Mouse (Mus musculus) intestine, embryonic 15.5 days (tissue): ENCODE data around the gene Zc3h18. TPM values are rescaled to one million over a fixed set of nuclear protein-coding genes. Genes with fewer than 3 reads are reported as not detected.
A peak's percentile ranks its signal among the peaks of the same experiment; 100 is the strongest.

ENCODE experiments used
- ATAC-seq: fragments of 200-750 bp; cut with Nextera tagmentation; 2 replicates; pipeline ENCODE4 v1.8.0; 2017; ENCODE audit warnings: moderate TSS enrichment, moderate library complexity
- H3K27ac ChIP-seq: fragments of 300-500 bp; sonication (generic); 2 replicates; pipeline ENCODE4 v1.5.1; 2015; ENCODE audit warnings: mild to moderate bottlenecking, inconsistent platforms
- H3K27me3 ChIP-seq: fragments of 300-500 bp; sonication (generic); replicated peaks from 2 replicates; pipeline ENCODE4 v1.6.1; 2015; ENCODE audit warnings: inconsistent platforms
- H3K36me3 ChIP-seq: fragments of 300-500 bp; sonication (generic); 2 replicates; pipeline ENCODE4 v1.6.1; 2015; ENCODE audit warnings: inconsistent platforms
- H3K4me1 ChIP-seq: fragments of 300-500 bp; sonication (generic); replicated peaks from 2 replicates; pipeline ENCODE4 v1.6.1; 2015; ENCODE audit warnings: inconsistent platforms
- H3K4me2 ChIP-seq: fragments of 300-500 bp; sonication (generic); replicated peaks from 2 replicates; pipeline ENCODE4 v1.6.1; 2015; ENCODE audit warnings: mild to moderate bottlenecking, inconsistent platforms
- H3K4me3 ChIP-seq: fragments of 300-500 bp; sonication (generic); replicated peaks from 2 replicates; pipeline ENCODE4 v1.5.1; 2015; ENCODE audit warnings: inconsistent platforms
- H3K9ac ChIP-seq: fragments of 300-500 bp; sonication (generic); 2 replicates; pipeline ENCODE4 v1.6.1; 2015; ENCODE audit warnings: inconsistent platforms
- H3K9me3 ChIP-seq: fragments of 300-500 bp; sonication (generic); 2 replicates; pipeline ENCODE4 v1.6.1; 2016; ENCODE audit warnings: inconsistent platforms
- WGBS: fragments of 180-500 bp; shearing (Covaris S2); methylation state at CpG from one replicate; pipeline ENCODE4 v1.1.7; 2015; 5-methylcytosine and 5-hydroxymethylcytosine counted together
- polyA plus RNA-seq: library from polyadenylated mRNA; unstranded; fragments of >200 nt; fragmentation: Nextera tagmentation; extraction: Ambion mirVana; gene quantifications from 2 replicates; pipeline ENCODE4 v1.2.1, GENCODE M21; 2015

Zc3h18 gene
- polyA plus RNA-seq, 1 experiment from 2014 or later, result 53.9 TPM

DNA sequence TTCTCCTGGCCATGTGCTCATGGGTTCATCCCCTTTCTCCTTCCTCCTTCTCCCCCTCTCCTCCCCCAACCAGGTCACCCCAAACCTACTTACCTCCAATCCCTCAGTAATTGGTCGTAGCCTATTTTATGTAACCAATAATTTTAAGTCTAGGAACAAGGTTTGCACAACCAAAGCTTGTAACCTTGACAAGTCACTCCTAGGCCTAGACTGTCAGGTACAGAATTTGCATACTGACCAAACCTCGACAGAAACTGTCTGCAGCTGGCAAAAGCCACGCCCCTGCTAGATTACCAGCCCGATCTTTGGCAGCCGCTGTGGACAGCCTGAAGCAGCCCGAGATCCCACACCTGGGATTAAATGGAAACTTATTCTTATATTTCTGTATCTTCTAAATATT lies 4.7 kb upstream of the Zc3h18 start:
- H3K4me1 ChIP-seq, result 0 out of 2 replicates have a peak, but pooled peaks cover 7% of the 10 kb centered on the region
- no peak overlapping the region for H3K4me3 ChIP-seq
- no peaks in the 10 kb centered on the region for H3K27me3 ChIP-seq
- no peak for ATAC-seq
- no peaks in the 10 kb centered on the region for H3K9me3 ChIP-seq
- 67% methylated on average over 6 of the region's 6 CpGs for WGBS
- no peak overlapping the region for H3K4me2 ChIP-seq
- no peaks in the 10 kb centered on the region for H3K36me3 ChIP-seq
- no peak overlapping the region for H3K9ac ChIP-seq
- no peak overlapping the region for H3K27ac ChIP-seq

GRCm38 (mm10) chr8:122375320-122375719 lies 1.1 kb upstream of the Zc3h18 start:
- Histone ChIP-seq H3K27ac (no peak overlapping the region), H3K4me1 (peaks cover 16% of the 10 kb centered on the region), H3K9me3 (no peaks in the 10 kb centered on the region), H3K27me3 (no peaks in the 10 kb centered on the region), H3K9ac (no peak overlapping the region), H3K36me3 (peaks cover 6% of the 10 kb centered on the region), H3K4me3 (no peak overlapping the region), H3K4me2 (peak overlapping the region; percentile 68)
- 93% methylated on average over 7 of the region's 7 CpGs for WGBS
- no peak for ATAC-seq

- H3K4me3 ChIP-seq, result peak overlapping the region; percentile 92
- peak overlapping the region; percentile 58 for H3K27ac ChIP-seq
- H3K9ac ChIP-seq, result no peak overlapping the region
- peak overlapping the region; percentile 68 for H3K4me2 ChIP-seq
- no peaks in the 10 kb centered on the region for H3K27me3 ChIP-seq
- H3K4me1 ChIP-seq, result peaks cover 16% of the 10 kb centered on the region
- peaks cover 6% of the 10 kb centered on the region for H3K36me3 ChIP-seq
- WGBS, result 19% methylated on average over 13 of the region's 13 CpGs
- H3K9me3 ChIP-seq, result no peaks in the 10 kb centered on the region
- ATAC-seq, result peak; percentile 5
Observed at GRCm38 (mm10) chr8:122375751-122376364, 551 bp upstream of the Zc3h18 start.

- H3K4me3 ChIP-seq, result no peak overlapping the region
- peaks cover 50% of the 10 kb centered on the region for H3K36me3 ChIP-seq
- H3K27me3 ChIP-seq, result no peaks in the 10 kb centered on the region
- WGBS, result 60% methylated on average over 4 of the region's 4 CpGs
- no peaks in the 10 kb centered on the region for H3K9me3 ChIP-seq
- no peak overlapping the region for H3K4me2 ChIP-seq
- H3K9ac ChIP-seq, result no peak overlapping the region
- no peak overlapping the region for H3K27ac ChIP-seq
- ATAC-seq, result no peak
- H3K4me1 ChIP-seq, result peaks cover 3% of the 10 kb centered on the region; the same call in 1 of the 2 replicates
Observed at GRCm38 (mm10) chr8:122383039-122383438, 6.6 kb downstream of the Zc3h18 start.

DNA sequence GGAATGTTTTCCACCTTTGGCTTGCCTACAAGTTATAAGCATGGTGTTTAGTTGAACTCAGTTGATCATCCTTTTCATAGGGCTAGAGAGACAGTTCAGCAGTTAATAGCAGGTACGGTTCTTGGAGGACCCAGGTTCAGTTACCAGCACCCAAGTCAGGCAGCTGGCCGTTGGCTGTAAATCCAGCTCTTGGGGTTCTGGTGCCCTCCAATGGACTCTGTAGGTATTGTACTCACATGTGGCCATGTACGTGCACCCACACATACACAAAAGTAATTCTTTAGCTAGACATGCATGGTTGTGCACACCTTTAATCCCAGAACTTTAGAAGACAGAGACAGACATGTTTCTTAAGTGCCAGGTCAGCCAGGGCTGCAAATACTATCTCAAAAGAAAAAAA lies 12.9 kb downstream of the Zc3h18 start:
- peaks cover 55% of the 10 kb centered on the region for H3K36me3 ChIP-seq
- H3K4me3 ChIP-seq, result no peak overlapping the region
- H3K9me3 ChIP-seq, result no peaks in the 10 kb centered on the region
- no peak overlapping the region for H3K9ac ChIP-seq
- H3K4me1 ChIP-seq, result no peaks in the 10 kb centered on the region
- no peaks in the 10 kb centered on the region for H3K27me3 ChIP-seq
- no peak overlapping the region for H3K27ac ChIP-seq
- 83% methylated on average over 3 of the region's 3 CpGs for WGBS
- H3K4me2 ChIP-seq, result no peak overlapping the region
- no peak for ATAC-seq

DNA sequence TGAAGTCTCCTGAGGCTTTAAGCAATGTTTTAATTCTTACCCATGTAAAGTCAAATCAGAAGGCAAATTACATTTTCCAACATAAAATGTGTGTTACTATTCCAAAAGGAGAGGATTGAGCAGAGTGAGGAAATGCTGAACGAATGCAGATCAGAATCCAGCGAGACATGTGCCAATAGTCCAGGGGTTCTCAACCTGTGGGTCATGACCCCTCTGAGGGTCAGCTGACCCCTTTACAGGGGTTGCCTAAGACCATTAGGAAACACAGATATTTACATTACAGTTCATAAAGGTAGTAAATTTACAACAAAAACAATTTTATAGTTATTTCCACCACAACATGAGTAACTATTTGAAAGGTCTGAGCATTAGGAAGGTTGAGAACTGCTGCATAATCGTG lies 14.3 kb downstream of the Zc3h18 start:
- Histone ChIP-seq H3K9ac (no peak overlapping the region), H3K27ac (no peak overlapping the region), H3K4me1 (no peaks in the 10 kb centered on the region), H3K27me3 (no peaks in the 10 kb centered on the region), H3K4me2 (no peak overlapping the region), H3K4me3 (no peak overlapping the region), H3K9me3 (no peaks in the 10 kb centered on the region), H3K36me3 (peaks cover 50% of the 10 kb centered on the region)
- WGBS, result 83% methylated on average over 3 of the region's 3 CpGs
- no peak for ATAC-seq

DNA sequence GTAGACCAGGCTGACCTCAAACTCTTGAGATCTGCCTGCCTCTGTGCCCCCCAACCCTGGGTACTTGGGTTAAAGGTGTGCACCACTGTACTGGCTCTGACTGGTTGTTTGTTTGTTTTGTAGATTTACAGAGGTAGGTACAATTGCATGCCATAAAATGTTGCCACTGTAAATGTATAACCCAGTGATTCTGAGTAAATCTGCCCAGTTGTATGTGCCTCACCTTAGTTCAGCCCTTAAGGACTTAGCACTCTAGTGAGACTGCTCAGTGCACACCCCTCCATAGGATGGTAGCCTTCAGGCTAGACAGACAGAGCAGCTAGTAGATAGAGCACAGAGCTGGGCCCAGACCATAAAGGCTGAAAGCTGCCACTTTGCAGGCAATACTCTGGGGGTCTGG lies 17.3 kb downstream of the Zc3h18 start:
- H3K9me3 ChIP-seq, result no peaks in the 10 kb centered on the region
- no peak overlapping the region for H3K27ac ChIP-seq
- no peaks in the 10 kb centered on the region for H3K27me3 ChIP-seq
- no peaks in the 10 kb centered on the region for H3K4me1 ChIP-seq
- H3K4me2 ChIP-seq, result no peak overlapping the region
- peaks cover 38% of the 10 kb centered on the region for H3K36me3 ChIP-seq
- no peak overlapping the region for H3K4me3 ChIP-seq
- peak; percentile 78 for ATAC-seq
- no peak overlapping the region for H3K9ac ChIP-seq

- Histone ChIP-seq H3K4me2 (no peak overlapping the region), H3K9ac (no peak overlapping the region), H3K27me3 (no peaks in the 10 kb centered on the region), H3K4me1 (no peaks in the 10 kb centered on the region), H3K4me3 (no peak overlapping the region), H3K27ac (no peak overlapping the region), H3K36me3 (peaks cover 34% of the 10 kb centered on the region; the same call in 1 of the 2 replicates), H3K9me3 (no peaks in the 10 kb centered on the region)
- WGBS, result 84% methylated on average over 6 of the region's 6 CpGs
- no peak for ATAC-seq
Observed at GRCm38 (mm10) chr8:122395291-122395690, 18.9 kb downstream of the Zc3h18 start.

GRCm38 (mm10) chr8:122398186-122398585 lies 21.8 kb downstream of the Zc3h18 start:
- H3K9me3 ChIP-seq, result no peaks in the 10 kb centered on the region
- no peak overlapping the region for H3K4me3 ChIP-seq
- peaks cover 57% of the 10 kb centered on the region for H3K36me3 ChIP-seq
- 96% methylated on average over 9 of the region's 9 CpGs for WGBS
- no peak overlapping the region for H3K27ac ChIP-seq
- no peaks in the 10 kb centered on the region for H3K27me3 ChIP-seq
- ATAC-seq, result no peak
- no peak overlapping the region for H3K4me2 ChIP-seq
- no peak overlapping the region for H3K9ac ChIP-seq
- H3K4me1 ChIP-seq, result no peaks in the 10 kb centered on the region

DNA sequence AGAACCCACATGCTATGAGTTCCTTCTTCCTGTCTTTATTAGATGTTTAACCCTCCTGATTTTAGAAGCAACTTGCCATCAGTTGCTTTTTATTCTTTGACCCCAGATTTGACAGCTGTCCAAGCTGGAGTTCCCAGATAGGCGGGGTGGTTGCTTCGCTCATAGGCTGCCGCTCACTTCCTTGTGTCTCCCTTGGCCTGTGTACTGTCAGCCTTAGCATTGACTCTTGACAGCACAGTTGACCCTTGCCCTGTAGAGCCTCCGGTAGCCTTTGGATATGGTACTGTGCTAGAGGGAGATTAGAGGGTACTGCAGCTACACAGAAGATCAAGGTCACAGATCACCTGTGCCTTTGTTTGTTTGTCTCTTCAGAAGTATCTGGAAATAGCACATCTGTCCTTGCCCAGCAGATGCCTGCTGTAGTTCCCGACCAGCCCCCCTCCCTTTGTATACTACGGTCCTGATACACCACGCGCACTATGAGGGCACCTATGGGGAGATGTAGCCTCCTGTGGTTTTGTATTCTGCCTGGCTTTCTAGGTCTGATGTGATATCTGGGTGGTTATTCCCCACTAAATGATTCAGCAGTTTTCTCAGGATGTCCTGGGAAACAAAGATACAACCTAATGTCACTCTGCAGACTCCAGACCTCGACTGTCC lies 28.9 kb downstream of the Zc3h18 start:
- no peak overlapping the region for H3K4me3 ChIP-seq
- no peaks in the 10 kb centered on the region for H3K9me3 ChIP-seq
- 75% methylated on average over 9 of the region's 9 CpGs for WGBS
- peak; percentile 72 for ATAC-seq
- H3K27ac ChIP-seq, result no peak overlapping the region
- H3K36me3 ChIP-seq, result peaks cover 83% of the 10 kb centered on the region
- no peak overlapping the region for H3K4me2 ChIP-seq
- no peaks in the 10 kb centered on the region for H3K27me3 ChIP-seq
- no peaks in the 10 kb centered on the region for H3K4me1 ChIP-seq
- no peak overlapping the region for H3K9ac ChIP-seq

DNA sequence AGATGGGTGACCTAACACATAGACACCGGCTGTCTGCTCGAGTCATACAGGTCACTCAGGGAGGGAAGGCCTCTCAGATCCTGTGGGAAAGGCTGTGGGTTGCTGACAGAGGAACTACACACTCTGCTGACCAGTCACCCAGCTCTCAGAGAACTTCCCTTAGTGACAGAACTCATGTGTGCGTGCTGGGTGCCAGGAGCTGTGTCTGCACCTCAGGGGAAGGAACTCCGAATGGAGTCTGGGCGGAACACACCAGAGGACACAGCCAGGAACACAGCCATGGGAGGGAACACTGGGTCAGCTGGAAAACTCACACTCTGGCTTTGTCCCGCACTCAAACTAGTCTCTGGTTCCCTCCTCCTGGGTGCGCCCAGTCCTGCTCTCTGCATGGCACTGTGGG lies 31.3 kb downstream of the Zc3h18 start:
- no peaks in the 10 kb centered on the region for H3K27me3 ChIP-seq
- H3K27ac ChIP-seq, result no peak overlapping the region
- ATAC-seq, result no peak
- H3K9me3 ChIP-seq, result no peaks in the 10 kb centered on the region
- H3K36me3 ChIP-seq, result peaks cover 84% of the 10 kb centered on the region
- WGBS, result 94% methylated on average over 7 of the region's 7 CpGs
- H3K4me2 ChIP-seq, result no peak overlapping the region
- H3K9ac ChIP-seq, result no peak overlapping the region
- no peak overlapping the region for H3K4me3 ChIP-seq
- no peaks in the 10 kb centered on the region for H3K4me1 ChIP-seq

DNA sequence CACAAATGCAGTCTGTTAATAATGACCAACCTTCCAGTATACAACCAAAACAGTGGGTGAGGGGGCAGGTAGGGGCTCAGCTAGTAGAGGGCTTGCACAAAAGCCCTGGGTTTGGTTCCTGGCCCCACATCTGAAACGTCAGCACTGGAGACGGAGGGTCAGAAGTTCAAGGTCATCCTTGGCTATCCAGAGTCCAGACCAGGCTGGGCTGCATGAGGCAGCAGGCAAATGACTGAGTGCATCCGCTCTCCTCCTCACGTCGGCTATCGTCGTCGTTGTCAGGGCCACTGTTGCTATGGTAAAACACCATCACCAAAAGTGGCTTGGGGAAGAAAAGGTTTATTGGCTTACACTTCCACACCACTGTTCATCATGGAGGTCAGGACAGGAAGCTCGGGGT lies 37.9 kb downstream of the Zc3h18 start:
- Histone ChIP-seq H3K36me3 (peaks cover 70% of the 10 kb centered on the region), H3K4me1 (no peaks in the 10 kb centered on the region), H3K4me2 (no peak overlapping the region), H3K4me3 (no peak overlapping the region), H3K9me3 (no peaks in the 10 kb centered on the region), H3K9ac (no peak overlapping the region), H3K27me3 (no peaks in the 10 kb centered on the region), H3K27ac (no peak overlapping the region)
- no peak for ATAC-seq
- WGBS, result 79% methylated on average over 9 of the region's 9 CpGs

DNA sequence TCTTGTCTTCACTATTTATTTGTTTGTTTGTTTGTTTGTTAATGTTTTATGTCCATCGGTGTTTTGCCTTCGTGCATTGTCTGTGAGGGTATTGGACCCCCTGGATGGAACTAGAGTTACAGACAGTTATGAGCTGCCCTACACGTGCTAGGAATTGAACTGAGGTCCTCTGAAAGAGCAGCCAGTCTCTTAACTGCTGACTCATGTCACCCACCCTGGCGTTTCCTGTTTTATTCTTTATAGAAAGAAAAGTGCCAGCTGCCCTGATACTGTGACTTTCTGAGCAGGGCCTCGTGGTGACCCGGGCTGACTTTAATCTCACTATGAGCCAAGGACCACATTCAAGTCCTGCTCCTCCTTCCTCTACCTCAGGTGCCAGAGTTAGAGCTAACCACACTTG lies 39.1 kb downstream of the Zc3h18 start:
- peaks cover 61% of the 10 kb centered on the region for H3K36me3 ChIP-seq
- no peak overlapping the region for H3K4me3 ChIP-seq
- WGBS, result 86% methylated on average over 6 of the region's 6 CpGs

More for the DNA sequence above, 39.1 kb downstream of the Zc3h18 start:
- Histone ChIP-seq H3K27me3 (no peaks in the 10 kb centered on the region), H3K9ac (no peak overlapping the region), H3K4me2 (no peak overlapping the region), H3K9me3 (no peaks in the 10 kb centered on the region), H3K4me1 (no peaks in the 10 kb centered on the region), H3K27ac (no peak overlapping the region)
- no peak for ATAC-seq
